Mouse (Mus musculus): ENCODE measurements around the gene F11r. TPM values are rescaled to one million over a fixed set of nuclear protein-coding genes. Genes with fewer than 3 reads are reported as not detected.

The F11r gene
- total and polyA plus RNA-seq, 3 experiments: 0.31 to 1.8 TPM; not detected in 1

- no peak for TF ChIP-seq MAFK (IDR thresholded peaks at IDR 0.05; ENCODE audit: borderline replicate concordance, low read depth, low read length)
- no peak for TF ChIP-seq E2F4 (IDR thresholded peaks at IDR 0.05; ENCODE audit: borderline replicate concordance, low read depth, low read length)
- TF ChIP-seq MAZ (IDR thresholded peaks at IDR 0.05; ENCODE audit: low read depth, low read length): no peak
- TF ChIP-seq ZNF384 (IDR thresholded peaks at IDR 0.05; ENCODE audit: low read depth, low read length): no peak
- no peak for TF ChIP-seq POLR2AphosphoS2 (IDR thresholded peaks at IDR 0.05; ENCODE audit: low read length)
- no peak for TF ChIP-seq NELFE (IDR thresholded peaks at IDR 0.05; ENCODE audit: low read depth, low read length)
- peak; percentile 84 for TF ChIP-seq TAL1 (IDR thresholded peaks at IDR 0.05; ENCODE audit: low read length)
- no peak for TF ChIP-seq ZMIZ1 (IDR thresholded peaks at IDR 0.05; ENCODE audit: low read depth, low read length)
- no peak for TF ChIP-seq ZC3H11A (IDR thresholded peaks at IDR 0.05; ENCODE audit: low read depth, low read length)
- TF ChIP-seq KAT2A (conservative IDR thresholded peaks at IDR 0.05; ENCODE audit: low read depth, low read length): no peak
- no peak for TF ChIP-seq CHD2 (IDR thresholded peaks at IDR 0.05; ENCODE audit: low read length)
- no peak for TF ChIP-seq HCFC1 (IDR thresholded peaks at IDR 0.05; ENCODE audit: low read depth, low read length)
- TF ChIP-seq USF2 (IDR thresholded peaks at IDR 0.05; ENCODE audit: borderline replicate concordance in 1 of 2, insufficient read depth in 1 of 2, low read depth in 1 of 2, low read length in 2 of 2): no peak
- TF ChIP-seq EP300 (IDR thresholded peaks at IDR 0.05; ENCODE audit: low read depth in 1 of 2, low read length in 2 of 2): peak; percentile 27 to 61; a peak in 3 of 4 replicates
- no peak for TF ChIP-seq RCOR1 (IDR thresholded peaks at IDR 0.05; ENCODE audit: low read depth, low read length)
- no peak for TF ChIP-seq POLR2AphosphoS5 (IDR thresholded peaks at IDR 0.05; ENCODE audit: borderline replicate concordance, low read depth, low read length)
- no peak for TF ChIP-seq SMC3 (IDR thresholded peaks at IDR 0.05; ENCODE audit: low read depth, low read length)
Observed at GRCm38 (mm10) chr1:171441466-171442412, 4.4 kb downstream of the F11r start (continued).

DNA sequence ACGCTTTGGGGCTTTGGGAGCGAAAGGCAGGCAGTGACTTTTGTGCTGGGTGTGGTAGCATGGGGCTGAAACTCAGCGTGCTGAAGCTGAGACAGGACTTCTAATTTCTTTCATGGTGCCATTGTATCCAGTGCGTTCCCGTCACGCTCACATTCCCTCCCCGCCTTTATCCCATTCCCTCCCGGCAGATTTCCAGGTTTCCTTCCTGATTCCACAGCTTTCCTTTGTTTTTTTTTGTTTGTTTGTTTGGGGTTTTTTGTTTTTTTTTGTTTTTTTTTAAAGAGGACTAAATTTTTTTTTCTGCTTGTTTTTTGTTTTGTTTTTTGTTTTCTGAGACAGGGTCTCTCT, 5.1 kb downstream of the F11r start:
- no peak for TF ChIP-seq NELFE (IDR thresholded peaks at IDR 0.05; ENCODE audit: low read depth, low read length)
- no peak for TF ChIP-seq UBTF (IDR thresholded peaks at IDR 0.05; ENCODE audit: borderline replicate concordance, insufficient read depth, low read depth, low read length)
- no peak for TF ChIP-seq CTCF (IDR thresholded peaks at IDR 0.05 in 2 of 3, conservative IDR thresholded peaks at IDR 0.05 in 1 of 3; ENCODE audit: control insufficient read depth in 1 of 3, insufficient read depth in 1 of 3, low read depth in 2 of 3, low read length in 3 of 3, poor library complexity in 1 of 3, severe bottlenecking in 1 of 3)
- no peak for TF ChIP-seq ZKSCAN1 (IDR thresholded peaks at IDR 0.05; ENCODE audit: low read depth, low read length)
- TF ChIP-seq SIN3A (IDR thresholded peaks at IDR 0.05; ENCODE audit: low read length): no peak
- no peak for TF ChIP-seq GABPA (IDR thresholded peaks at IDR 0.05; ENCODE audit: low read depth, low read length)
- no peak for TF ChIP-seq ZMIZ1 (IDR thresholded peaks at IDR 0.05; ENCODE audit: low read depth, low read length)
- TF ChIP-seq E2F4 (IDR thresholded peaks at IDR 0.05; ENCODE audit: borderline replicate concordance, low read depth, low read length): no peak
- TF ChIP-seq ETS1 (IDR thresholded peaks at IDR 0.05; ENCODE audit: low read depth, low read length): no peak
- TF ChIP-seq MXI1 (IDR thresholded peaks at IDR 0.05; ENCODE audit: low read depth, low read length): no peak
- TF ChIP-seq POLR2A (IDR thresholded peaks at IDR 0.05; ENCODE audit: control insufficient read depth in 1 of 2, insufficient read depth in 1 of 2, low read depth in 1 of 2, low read length in 2 of 2, poor library complexity in 1 of 2): no peak
- no peak for TF ChIP-seq MEF2A (IDR thresholded peaks at IDR 0.05; ENCODE audit: extremely low read depth, insufficient replicate concordance, low read depth, low read length, poor library complexity, severe bottlenecking)
- no peak for TF ChIP-seq USF2 (IDR thresholded peaks at IDR 0.05; ENCODE audit: borderline replicate concordance in 1 of 2, insufficient read depth in 1 of 2, low read depth in 1 of 2, low read length in 2 of 2)
- TF ChIP-seq GATA1 (IDR thresholded peaks at IDR 0.05; ENCODE audit: low read depth, low read length): no peak
- no peak for TF ChIP-seq BHLHE40 (IDR thresholded peaks at IDR 0.05; ENCODE audit: borderline replicate concordance, low read depth, low read length)
- no peak for DNase-seq (ENCODE audit: low read depth, low spot score)
- H3K9ac ChIP-seq (ENCODE audit: control insufficient read depth, low read depth, low read length, poor library complexity, severe bottlenecking): no peak overlapping the region

More for the DNA sequence above, 5.1 kb downstream of the F11r start:
- Histone ChIP-seq H3K27ac (ENCODE audit: control insufficient read depth, low read depth, low read length) (no peak overlapping the region), H3K4me3 (ENCODE audit: control insufficient read depth in 1 of 2, insufficient read depth in 1 of 2, low read depth in 2 of 2, low read length in 2 of 2) (peak overlapping the region; percentile 18 to 34; a peak in 3 of 4 replicates), H3K36me3 (ENCODE audit: control insufficient read depth in 1 of 2, insufficient read depth in 2 of 2, low read length in 2 of 2) (peaks cover 0 to 5% of the 10 kb centered on the region in 2 experiments; a peak in 2 of 4 replicates), H3K79me2 (ENCODE audit: control insufficient read depth, insufficient read depth, low read length, poor library complexity) (no peaks in the 10 kb centered on the region), H3K27me3 (ENCODE audit: control insufficient read depth in 1 of 2, insufficient read depth in 2 of 2, low read length in 2 of 2) (no peaks in the 10 kb centered on the region), H3K4me1 (ENCODE audit: control insufficient read depth in 1 of 2, insufficient read depth in 2 of 2, low read length in 2 of 2) (peaks cover 0 to 17% of the 10 kb centered on the region in 2 experiments; a peak in 2 of 4 replicates), H3K9me3 (replicated peaks; ENCODE audit: insufficient read depth, low read length) (no peaks in the 10 kb centered on the region)

All from MEL (cell line).